Mouse (Mus musculus): ENCODE results near the gene Lyst.
"Not testable (repeated sequence)": the region's sequence is repeated elsewhere in the genome, so short reads cannot be mapped to it uniquely, and the experiment has no call there.

Gene Lyst

DNA sequence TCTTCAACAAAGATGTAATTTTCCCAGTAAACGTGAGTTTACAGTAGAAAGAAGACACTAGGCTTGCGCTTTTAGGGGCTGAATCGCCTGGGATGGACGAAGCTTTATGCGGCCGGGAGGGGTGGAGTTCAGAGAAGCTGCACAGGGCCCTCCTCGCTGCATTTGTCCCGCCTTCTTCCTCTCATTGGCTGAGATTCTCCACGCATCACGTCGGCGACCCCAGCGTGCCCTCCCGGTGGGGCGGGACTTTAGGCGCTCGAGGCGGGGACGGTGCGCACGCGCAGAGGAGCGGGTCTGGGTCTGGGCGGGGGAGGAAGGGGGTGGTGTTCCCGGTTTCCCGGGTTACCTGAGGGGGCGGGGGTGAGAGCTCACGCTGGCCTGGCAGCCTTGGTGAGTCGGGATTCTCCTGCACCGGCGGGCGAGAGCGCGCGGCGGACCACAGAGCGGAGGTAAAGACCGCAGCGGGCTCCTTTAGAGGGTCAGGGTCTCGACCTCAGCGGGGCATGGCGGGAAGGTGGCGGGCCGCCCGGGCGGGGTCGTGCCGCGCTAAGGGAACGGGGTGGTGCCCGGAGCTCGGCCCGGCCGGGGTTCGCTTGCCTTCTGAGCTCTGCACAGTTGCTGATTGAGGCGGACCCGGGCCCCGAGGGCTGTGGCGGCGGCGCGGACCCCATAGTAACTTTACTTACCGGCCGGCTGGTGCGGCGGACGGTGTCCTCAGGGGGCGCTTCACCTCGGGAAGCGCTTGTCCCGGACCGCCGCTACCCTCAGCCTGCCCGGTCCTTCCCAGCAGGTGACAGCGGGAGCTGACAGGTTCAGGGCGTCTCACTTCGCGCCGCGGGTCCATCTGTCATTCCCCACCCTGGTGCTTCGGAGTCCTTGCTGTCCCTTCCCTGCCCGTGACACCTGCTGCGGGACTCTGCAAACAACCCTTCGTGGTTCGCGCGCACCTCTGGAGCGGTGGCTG, at the start of gene Lyst:
TSS of gene Lyst (plus strand) at position 350 of the 964 bp plus-strand sequence.
- DNase-seq: peak; percentile 98

DNA sequence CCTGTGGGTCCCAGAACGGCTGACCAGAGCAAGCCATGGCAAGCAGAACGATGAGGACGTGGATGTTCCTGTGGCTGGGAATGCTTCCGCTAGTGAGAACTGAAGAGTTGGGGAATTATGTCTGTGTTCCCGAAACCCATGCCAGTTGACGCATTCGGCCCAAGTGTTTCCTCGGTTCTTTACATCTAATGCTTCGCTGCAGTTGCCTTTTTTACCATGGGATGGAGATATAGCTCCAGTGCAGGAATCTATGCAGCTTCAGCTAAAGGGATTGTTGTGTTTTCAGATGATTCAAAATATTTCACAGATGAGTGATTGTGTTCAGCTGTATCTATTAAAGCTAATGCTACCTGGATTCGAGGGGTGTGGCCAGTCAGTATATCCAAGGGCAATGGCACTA, 47.1 kb upstream of the Lyst start:
- DNase-seq: not testable (repeated sequence)

DNA sequence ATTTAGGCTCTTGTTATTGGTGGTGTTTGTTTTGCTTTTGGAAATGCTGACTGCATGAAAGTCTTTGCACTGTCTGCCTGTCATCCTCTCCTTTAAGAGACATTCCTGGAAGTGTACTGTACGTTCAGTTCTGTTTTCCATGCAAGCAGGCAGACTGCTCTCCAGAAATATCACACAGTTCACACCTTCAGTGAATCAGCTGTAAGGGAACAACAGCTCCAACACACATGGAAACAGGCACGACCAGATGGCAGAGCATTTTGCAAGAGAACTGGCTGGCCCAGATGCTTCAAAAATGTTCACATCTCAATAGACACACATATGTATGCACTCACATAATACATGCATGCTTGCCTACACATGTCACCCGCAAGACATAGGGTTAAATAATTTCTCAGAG, 43.4 kb upstream of the Lyst start:
- DNase-seq: peak; percentile 90

DNA sequence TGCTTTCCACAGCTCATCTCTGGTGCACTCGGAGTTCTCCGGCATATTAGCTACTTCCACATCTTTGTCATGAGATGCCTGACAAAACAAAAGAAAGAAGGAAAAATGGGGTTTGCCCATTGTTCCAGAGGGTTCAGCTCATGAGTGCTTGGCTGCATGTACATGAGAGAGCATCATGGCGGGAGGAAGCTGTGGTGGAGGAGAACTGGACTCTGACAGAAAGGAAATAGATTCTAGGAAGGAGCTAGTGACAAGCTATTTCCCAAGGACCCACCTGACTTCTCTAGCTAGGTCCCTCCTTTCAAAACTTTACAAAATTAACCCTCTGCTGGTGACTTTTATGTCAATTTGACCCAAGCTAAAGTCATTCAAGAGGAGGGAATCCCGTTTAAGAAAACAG, 42.3 kb upstream of the Lyst start:
- no peak for DNase-seq

DNA sequence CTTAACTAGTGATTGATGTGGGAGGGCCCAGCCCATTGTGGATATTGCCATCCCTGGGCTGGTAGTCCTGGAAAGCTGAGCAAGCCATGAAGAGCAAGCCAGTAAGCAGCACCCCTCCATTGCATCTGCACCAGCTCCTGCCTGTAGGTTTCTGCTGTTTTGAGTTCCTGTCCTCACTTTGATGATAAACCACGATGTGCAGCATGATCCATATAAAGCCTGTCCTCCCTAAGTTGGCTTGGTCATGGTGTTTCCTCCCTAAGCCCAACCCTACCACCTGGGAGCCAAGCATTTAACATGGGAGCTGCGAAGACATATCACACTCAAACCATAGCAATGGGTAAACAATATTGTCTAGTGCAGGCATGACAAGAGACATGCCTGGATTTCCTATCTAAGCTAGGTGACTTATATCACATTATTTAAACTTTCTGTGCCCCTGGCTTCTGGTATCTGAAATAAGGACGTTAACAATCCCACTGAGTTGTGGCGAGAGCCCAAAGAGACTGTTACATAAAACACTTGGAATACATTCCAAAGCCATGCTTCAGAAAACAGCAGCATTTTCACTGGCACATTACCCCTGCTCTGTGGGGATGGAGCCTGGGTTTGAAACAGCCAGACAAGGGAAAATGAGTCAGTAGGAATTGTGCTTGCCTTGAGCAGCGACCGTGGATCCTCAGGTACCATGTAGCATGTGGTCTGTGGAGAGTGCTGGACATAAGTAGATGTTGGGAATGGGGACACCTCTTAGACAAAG, 41.6 kb upstream of the Lyst start:
- no peak for DNase-seq

DNA sequence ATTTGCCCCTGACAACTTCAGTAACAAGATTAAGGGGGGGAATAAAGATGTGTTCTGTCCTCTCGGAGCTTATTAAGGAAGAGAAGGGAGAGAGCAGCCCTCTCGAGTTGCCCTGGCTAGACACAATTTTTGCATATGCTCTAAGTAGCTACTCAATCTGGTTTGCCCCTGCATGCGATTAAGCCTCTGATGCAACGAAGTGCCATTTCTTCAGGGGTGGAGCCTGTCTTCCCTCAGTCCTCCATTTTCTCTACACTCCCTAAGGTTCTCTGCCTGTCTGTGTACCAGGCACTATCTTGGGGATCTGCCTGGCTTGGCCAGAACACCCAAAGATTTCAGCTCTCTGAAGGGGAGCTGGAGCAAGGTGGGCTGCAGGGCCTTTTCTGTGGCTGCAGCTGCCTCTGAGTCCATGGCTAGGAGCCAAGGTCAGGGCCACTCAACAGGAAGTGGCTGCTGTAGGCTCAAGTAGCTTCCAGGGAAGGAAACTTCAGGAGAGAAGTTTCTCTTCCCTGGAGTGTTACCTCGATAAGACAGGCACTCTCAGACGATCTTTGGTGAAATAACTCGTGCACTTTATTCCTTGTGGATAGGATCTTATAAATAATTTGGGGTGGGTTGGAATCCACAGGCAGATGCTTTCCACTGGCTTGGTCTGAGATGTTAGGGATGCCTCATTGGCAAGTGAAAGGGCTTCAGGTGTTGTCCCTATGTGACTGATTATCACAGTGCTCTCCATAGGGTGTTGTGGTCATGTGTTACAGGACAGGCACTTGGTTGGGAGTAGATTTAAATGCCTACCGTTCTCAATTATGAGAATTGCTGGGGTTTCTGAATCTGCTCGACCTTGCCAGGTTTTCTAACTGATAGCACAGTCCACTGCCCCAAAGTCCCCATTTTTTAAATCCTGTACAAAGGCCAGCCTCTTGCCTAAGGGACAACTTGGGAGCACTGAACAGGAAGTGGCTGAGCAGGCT, 40.2 kb upstream of the Lyst start:
- no peak for DNase-seq

DNA sequence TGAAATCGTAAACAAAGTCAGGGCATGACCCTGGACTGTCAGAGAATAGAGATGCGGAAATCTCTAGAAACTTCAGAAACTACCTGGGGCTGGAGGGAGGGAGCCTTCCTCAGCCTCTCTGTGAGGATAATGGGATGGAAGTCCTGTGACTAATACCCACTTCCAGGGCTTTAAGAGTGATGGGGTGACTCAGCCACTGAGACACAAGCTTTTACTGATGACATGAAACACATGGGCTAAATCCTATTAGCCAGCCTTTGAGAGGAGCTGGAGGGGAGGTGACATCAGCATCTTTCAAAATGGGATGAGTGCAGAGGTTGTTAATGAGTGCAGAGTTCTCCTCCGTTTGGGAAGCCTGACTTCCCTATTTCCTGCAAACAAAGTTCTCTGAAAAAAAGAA, 38.2 kb upstream of the Lyst start:
- DNase-seq: no peak

DNA sequence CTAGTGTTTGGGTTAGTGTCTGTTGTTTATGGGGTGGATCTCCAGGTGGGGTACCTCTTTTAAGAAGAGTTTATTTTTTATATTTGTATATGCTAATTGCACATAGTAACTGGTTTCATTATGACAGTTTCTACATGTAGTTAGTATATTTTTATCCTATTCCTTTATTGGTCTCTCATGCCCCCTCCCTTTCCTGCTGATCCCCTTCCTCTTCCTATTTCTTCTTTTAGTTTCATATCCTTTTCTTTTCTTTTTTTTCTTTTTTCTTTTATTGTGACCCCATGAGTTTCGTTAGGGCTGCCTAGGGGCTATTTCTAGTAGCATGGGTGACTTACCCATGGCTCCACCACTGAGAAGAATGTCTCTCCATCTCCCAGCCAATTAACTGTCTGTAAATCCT, 36.5 kb upstream of the Lyst start:
- no peak for DNase-seq

DNA sequence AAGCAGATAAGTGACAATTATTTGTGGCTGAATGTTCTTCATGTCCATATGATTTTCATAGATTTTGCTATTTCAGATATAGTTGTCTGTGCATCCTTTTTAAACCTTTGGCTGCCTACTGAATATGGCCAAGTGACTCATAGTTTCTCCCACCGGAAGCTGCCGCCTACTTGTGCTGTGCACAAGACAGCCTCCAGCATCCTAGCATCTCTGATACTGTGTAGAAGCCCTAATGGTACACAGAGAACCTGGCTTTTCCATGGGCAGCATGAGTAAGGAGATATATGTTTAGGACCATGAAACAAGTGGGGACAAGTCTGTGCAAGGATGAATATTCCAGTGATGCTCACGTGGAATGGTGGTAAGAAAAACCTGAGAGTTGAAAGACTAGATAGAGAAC, 35.0 kb upstream of the Lyst start:
- DNase-seq: peak; percentile 52

DNA sequence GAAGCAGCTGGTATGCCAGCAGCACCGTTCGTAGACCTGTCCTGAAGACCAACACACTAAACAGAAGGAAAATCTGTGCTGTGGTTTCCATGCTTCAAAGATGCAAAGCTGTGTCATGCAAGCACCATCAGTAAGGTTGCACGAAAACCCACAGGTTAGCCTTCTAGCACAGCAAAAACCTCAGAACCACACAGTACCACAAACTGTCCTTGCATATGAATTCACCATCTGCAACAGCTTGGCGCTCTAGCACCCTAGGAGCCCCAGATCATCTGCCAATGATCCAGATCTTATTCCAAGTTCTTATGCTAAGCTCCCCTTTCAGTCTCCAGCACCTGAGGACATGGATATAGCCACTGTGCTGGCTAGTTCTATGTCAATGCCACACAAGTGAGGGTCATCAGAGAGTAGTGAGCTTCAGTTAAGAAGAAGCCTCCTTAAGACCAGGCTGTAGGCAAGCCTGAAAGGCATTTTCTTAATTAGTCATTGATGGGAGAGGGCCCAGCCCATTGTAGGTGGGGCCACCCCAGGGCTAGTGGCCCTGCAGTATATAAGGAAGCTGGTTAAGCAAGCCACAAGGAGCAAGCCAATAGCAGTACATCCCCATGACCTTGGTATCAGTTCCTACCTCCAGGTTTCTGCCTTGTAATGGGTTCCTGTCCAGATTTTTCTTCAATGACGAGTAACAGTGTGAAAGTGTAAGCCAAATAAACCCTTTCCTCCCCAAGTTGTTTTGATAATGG, 33.0 kb upstream of the Lyst start:
- no peak for DNase-seq

DNA sequence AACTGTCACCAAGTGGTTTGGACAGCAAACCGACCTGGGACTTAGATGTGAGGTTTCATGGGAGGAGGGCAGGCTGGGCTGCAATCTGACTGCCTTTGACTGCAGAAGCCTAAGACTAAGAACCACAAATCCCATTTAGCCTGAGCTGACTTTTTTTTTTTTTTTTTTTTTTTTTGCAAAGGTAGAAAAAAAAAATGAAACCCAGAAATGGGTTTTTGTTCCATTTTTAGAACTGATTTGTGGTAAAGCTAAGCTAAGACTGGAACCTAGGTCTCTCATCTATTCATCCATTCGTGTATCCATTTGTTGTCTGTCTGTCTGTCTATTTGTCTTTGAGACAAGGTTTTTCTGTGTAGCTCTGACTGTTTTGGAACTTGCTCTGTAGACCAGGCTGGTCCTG, 31.9 kb upstream of the Lyst start:
- no peak for DNase-seq

DNA sequence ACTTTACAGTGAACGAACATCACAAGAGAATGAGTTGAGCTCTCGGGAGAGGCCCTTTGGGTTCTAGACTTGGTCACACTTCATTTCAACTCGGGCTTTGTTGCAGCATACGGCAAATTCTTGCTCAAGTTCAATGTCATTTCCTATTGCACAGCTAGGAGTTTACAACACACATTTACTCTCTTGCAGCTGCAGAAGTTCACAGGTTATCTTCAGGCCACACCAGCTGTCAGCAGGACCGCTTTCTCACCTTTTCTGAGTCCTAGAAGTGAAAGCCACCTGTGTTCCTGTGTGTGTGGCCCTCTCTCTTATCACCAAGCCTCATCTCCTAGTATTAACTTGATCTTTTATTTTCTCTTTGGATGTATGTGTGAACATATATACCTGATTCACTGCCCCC, 31.3 kb upstream of the Lyst start:
- no peak for DNase-seq

DNA sequence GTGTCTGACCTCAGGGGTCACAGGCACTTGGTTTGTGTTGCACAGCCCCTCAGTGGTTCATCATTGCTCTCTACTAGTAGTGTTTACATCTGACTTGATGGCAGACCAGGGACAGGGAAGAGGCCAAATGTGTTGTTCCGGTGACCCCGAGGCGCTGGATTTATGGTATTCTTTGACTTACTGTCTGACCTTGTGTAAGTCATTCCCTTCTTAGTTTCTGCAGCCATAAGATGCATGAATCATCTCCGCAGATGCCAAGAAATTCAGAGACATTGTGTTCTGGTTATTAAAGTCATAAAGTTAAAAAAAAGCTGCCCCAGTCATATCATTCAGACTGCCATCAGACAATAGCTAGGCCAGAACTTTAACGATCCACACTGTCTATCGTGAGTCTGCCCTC, 27.6 kb upstream of the Lyst start:
- DNase-seq: no peak

DNA sequence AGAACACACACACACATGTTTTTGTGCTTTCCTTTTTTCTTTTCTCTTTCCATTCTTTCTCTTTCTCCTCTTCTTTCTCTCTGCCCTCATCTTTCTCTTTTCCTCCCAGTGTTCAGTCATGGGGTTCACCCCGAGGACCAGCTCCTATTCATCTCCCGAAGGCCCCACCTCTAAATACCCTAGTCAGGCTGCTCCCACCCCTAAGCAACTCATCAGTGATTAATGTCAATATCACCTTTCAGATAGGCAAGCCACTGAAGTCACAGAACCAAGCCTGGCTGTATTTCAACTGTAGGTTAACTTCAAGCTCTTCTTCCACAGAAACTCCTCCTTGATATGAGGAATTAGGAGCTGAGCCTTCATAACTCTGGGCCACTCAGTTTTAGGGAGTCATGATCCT, 26.1 kb upstream of the Lyst start:
- no peak for DNase-seq

DNA sequence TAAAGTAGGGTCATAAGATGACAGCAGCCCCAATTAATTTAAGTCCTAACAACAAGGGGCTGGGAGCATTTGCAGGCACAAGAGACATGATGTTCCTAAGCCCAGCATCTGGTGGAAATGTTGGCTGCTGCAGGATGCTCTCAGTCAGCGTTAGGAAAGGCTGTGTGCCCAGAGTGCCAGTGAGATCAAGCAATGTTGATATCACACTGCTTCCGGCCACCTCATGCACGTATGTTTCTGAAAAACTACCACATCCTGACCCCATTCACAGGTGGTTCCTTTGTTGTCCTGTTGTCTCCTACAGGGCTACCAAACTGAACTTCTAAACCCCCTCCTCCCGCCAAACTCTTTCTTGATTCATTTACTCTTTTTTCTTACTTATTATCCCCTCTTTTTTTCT, 25.7 kb upstream of the Lyst start:
- no peak for DNase-seq

DNA sequence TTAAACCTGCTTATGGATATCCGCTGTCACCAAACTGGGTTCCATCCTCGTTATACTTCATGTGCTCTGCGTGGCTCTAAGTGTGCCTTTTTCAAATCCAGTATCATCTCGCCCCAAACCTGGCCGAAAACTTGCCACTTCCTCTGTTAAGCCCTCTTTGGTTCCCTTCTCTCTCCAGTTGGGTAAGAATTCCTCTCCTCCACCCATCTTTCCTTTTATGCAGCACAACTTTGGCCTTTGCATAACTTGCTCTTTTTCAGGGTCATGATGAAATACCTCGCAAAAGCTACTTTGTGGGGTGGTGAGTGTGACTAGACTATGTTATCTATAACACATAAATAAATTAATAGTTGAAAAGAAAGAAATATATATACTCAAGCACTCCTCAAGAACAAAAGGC, 22.6 kb upstream of the Lyst start:
- DNase-seq: no peak

DNA sequence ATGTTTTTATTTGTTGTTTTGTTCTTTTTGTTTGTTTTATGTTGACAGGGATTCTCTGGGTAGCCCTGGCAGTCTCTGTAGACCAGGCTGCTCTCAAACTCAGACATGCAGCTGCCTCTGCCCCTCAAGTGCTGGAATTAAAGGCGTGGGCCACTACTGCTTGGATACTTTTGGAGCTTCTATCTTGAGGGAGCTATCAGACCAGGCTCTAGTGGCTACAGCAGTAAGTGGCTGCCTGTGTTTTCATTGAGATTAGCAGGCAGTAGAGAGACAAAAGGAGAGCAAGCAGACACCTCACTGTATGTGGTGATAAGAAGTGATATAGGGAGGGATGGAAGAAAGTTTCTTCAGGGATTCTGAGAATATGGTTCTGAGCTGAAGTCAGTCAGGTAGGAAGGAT, 21.4 kb upstream of the Lyst start:
- DNase-seq: no peak

DNA sequence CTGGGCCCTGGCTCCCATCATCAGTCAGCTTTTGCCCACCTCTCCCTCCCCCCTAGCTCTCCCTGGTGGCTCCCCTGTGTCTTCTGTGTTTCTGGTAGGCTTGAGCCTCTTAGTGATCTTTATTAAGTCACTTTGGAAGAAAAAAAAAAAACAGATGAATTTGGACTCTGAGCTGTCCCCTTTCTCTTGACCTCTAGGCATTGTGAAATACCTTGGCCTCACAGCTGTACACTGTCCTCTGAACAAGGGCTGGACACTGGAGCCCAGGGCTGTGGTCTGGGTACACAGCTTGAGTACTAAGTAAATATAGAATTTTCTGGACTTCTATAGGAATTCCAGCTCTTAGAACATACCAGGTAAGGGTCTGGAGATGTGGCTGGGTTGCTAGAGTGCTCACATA, 20.6 kb upstream of the Lyst start:
- no peak for DNase-seq

DNA sequence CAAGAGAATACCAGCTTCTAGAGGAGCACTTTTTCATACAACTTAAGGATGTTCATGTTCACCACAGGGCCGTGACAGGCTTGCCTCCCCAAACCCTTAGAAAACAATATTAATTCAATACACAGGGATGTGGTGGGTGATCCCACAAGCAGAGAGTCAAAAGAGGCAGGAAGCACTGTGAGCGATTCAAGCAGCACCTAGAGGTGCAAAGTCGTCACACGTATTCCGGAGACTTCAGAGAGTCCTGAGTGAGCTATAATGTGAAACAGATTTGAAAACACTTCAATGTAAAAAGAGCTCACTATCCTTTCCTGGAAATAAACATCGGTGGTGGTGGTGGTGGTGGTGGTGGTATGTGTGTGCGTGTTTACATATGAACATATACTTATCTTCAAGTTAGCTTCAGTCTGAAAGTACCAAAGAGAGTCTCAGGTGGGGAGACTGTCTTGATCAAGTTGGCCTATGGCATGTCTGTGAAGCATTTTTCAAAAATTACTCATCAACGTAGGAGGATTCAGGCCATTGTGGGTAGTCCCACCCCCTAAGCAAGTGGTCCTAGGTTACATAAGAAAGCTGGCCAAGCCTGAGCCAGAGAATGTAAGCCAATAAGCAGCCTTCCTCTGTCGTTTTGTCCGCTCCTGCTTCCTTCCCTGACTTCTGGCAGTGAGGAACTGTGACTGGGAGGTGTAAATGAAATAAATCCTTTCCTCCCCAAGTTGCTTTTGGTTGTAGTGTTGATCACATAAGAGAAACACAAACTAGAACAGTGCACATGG, 17.9 kb upstream of the Lyst start:
- no peak for DNase-seq

DNA sequence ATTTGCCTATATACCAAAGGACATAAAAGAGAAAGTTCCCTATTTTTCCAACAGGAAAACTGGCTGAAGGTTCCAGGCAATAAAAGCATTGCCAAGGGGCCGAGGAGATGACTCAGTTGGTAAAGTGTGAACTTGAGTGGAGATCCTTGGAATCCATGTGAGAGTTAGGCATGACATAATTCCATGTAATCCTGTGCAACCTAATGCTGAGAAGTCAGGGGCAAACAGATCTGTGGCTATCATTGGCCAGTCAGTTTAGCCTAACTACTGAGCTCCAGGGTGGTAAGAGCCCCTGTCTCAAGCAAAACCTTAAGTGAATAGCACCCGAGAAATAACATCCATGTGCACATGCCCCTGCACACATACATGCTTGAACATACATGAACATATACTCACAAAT, 17.3 kb upstream of the Lyst start:
- DNase-seq: no peak

DNA sequence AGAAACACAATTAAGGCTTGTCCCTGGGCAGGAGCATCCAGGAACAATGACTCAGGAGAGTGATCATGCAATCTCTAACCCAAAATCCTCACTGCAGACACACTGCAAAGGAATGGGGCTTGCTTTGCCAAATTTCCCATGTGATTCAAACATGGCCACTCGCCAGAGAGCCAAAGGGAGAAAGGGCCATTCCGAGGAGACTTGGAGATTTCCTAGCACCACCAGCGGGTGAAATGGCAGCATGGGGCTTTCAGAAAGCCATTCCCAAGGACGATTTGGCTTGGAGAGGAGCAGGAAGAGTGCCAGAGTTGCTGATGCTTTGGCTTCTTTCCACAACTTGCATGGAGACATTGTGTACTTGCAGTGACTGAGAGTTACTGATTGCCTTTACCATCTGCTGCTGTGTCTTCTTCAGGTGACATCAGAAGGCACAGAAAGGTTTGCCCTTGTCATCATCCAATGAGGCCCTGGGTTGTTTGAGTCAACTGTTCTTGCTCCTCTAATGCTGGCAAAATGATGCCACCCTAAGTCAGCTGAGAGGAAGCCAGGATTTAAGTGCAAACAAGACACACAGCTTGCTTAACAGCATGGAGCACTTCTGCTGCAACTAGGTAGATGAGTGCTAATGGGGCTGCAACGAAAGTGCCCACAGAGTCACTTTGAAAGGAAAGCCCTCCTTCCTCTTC, 16.5 kb upstream of the Lyst start:
- peak; percentile 44 for DNase-seq
